Mouse (Mus musculus) forelimb bud, embryonic 11.5 days (tissue): ENCODE measurements around the gene Tuba1c.
"Not testable (repeated sequence)": the region's sequence is repeated elsewhere in the genome, so short reads cannot be mapped to it uniquely, and the experiment has no call there.

Source experiments
- DNase-seq: peaks from one replicate; pipeline ENCODE4 v3.0.0-alpha.2; 2012; ENCODE audit warnings: low read depth, low spot score

Gene Tuba1c

GRCm38 (mm10) chr15:99056332-99056731 lies 26.6 kb downstream of the Tuba1c start:
- DNase-seq: peak; percentile 59

GRCm38 (mm10) chr15:99065557-99066165 lies 36.0 kb downstream of the Tuba1c start:
- no peak for DNase-seq

- no peak for DNase-seq
Observed at GRCm38 (mm10) chr15:99071988-99072387, 42.3 kb downstream of the Tuba1c start.

GRCm38 (mm10) chr15:99074019-99074599 lies 44.4 kb downstream of the Tuba1c start, which contains the start of gene Troap:
Troap (plus strand) TSS chr15:99074575.
- DNase-seq: no peak

- peak; percentile 98 for DNase-seq
Observed at GRCm38 (mm10) chr15:99074600-99075333, 45.1 kb downstream of the Tuba1c start.

- DNase-seq: not testable (repeated sequence)
Observed at GRCm38 (mm10) chr15:99076011-99076410, 46.3 kb downstream of the Tuba1c start.

- no peak for DNase-seq
Observed at GRCm38 (mm10) chr15:99078181-99078910, 48.7 kb downstream of the Tuba1c start.

GRCm38 (mm10) chr15:99079804-99080203 lies 50.1 kb downstream of the Tuba1c start:
- no peak for DNase-seq

GRCm38 (mm10) chr15:99082322-99082721 lies 52.6 kb downstream of the Tuba1c start:
- no peak for DNase-seq

GRCm38 (mm10) chr15:99082840-99083239 lies 53.1 kb downstream of the Tuba1c start:
- no peak for DNase-seq

- no peak for DNase-seq
Observed at GRCm38 (mm10) chr15:99083258-99083657, 53.6 kb downstream of the Tuba1c start.

- no peak for DNase-seq
Observed at GRCm38 (mm10) chr15:99083867-99084557, 54.3 kb downstream of the Tuba1c start.

- no peak for DNase-seq
Observed at GRCm38 (mm10) chr15:99084618-99085017, 54.9 kb downstream of the Tuba1c start.

GRCm38 (mm10) chr15:99085997-99086396 lies 56.3 kb downstream of the Tuba1c start:
- no peak for DNase-seq

GRCm38 (mm10) chr15:99087253-99088075 lies 57.8 kb downstream of the Tuba1c start, which contains the start of gene C1ql4:
C1ql4 (minus strand) TSS chr15:99087817.
- DNase-seq: no peak
